ENCODE assay signal across 8 mouse cellular contexts in the genomic region with DNA sequence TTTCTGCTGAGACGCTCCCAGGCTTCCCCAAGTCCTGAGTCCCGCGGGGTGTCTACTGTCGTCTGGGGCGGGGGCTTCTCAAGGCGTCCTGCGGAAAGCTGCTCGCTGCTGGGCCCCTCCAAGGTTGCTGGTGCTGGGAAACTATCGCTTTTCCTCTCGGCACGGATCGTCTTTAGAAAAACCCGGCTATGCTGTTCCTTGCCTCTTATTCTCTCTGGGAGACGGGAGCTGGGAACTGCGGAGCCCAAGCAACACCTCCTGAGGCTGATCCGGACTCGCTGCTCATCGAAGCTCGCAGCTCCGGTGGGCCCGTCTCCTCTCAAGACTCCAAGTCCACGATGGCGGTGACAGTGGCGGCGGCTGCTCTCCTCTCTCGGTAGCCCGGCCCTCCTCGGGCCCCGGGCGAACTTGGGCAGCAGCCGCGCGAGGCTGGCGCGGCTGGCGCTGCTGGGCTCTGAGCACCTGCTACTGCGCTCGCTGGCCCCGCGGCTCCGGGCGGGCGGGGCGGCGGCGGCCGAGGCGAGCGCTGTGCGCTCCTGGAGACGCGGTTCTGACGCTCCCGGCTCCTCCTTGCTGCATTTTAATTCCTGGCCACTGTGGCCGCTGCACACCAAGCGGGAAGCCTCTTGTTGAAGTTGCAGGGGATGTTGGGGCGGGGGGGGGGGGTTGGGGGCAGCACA.
A peak's percentile ranks its signal among the peaks of the same experiment; 100 is the strongest.
DNase-seq lines count a peak whose midpoint lies in the region; ATAC-seq and TF ChIP-seq lines count a peak whose summit lies in the region.

No protein-coding gene starts in this region.

- no peak for TF ChIP-seq CTCF in testis, adult 2 months (IDR thresholded peaks at IDR 0.05; ENCODE audit: control insufficient read depth, insufficient read depth, insufficient replicate concordance, low read depth, low read length)

- under 1% methylated on average over 57 of the region's 57 CpGs for WGBS in heart, embryonic 14.5 days

- no peak for ATAC-seq in heart, embryonic 14.5 days (ENCODE audit: insufficient number of reproducible peaks, insufficient read depth, low FRiP score, low read depth)

- H3K4me3 ChIP-seq in testis, adult 2 months (ENCODE audit: control insufficient read depth, low read depth, low read length): peak overlapping the region; percentile 11; the same call in 1 of the 2 replicates
- peak overlapping the region; percentile 48 to 53 for H3K4me3 ChIP-seq in heart, embryonic 14.5 days (ENCODE audit: control insufficient read depth in 1 of 2, insufficient read depth in 1 of 2, low read depth in 1 of 2, low read length in 2 of 2)

- TF ChIP-seq POLR2A in testis, adult 2 months (IDR thresholded peaks at IDR 0.05; ENCODE audit: control insufficient read depth, low read depth, low read length): no peak

- no peaks in the 10 kb centered on the region for H3K9me3 ChIP-seq in heart, embryonic 14.5 days (ENCODE audit: control insufficient read depth, low read length)

- no peak for DNase-seq in testis, postnatal 14 days (ENCODE audit: low spot score)
- peak; percentile 86 for DNase-seq in embryo, embryonic 11 days
- DNase-seq in layer of hippocampus, adult 8-10 months (ENCODE audit: low spot score in 2 of 2): peak; percentile 38 to 69
- DNase-seq in lung, postnatal 4 days: peak; percentile 13 to 45
- peak; percentile 67 for DNase-seq in right cerebral cortex, postnatal 4 days
- DNase-seq in thymus, postnatal 14 days: no peak

- H3K27me3 ChIP-seq in testis, adult 2 months (ENCODE audit: control insufficient read depth, insufficient read depth, low read length): peaks cover 2% of the 10 kb centered on the region; the same call in 1 of the 2 replicates
- peaks cover 78% of the 10 kb centered on the region for H3K27me3 ChIP-seq in heart, embryonic 14.5 days (ENCODE audit: control insufficient read depth, insufficient read depth, low read length)

- H3K9ac ChIP-seq in heart, embryonic 14.5 days (ENCODE audit: low read length): no peak overlapping the region

- no peaks in the 10 kb centered on the region for H3K36me3 ChIP-seq in testis, adult 2 months (ENCODE audit: control insufficient read depth, insufficient read depth, low read length)
- no peaks in the 10 kb centered on the region for H3K36me3 ChIP-seq in heart, embryonic 14.5 days (ENCODE audit: control insufficient read depth, insufficient read depth, low read length)

- H3K4me1 ChIP-seq in testis, adult 2 months (ENCODE audit: control insufficient read depth, insufficient read depth, low read length): peaks cover 11% of the 10 kb centered on the region
- peaks cover 8 to 23% of the 10 kb centered on the region in 2 experiments; a peak in 3 of 4 replicates for H3K4me1 ChIP-seq in heart, embryonic 14.5 days (ENCODE audit: control insufficient read depth in 2 of 2, insufficient read depth in 2 of 2, low read length in 2 of 2)

- no peak overlapping the region for H3K27ac ChIP-seq in testis, adult 2 months (ENCODE audit: control insufficient read depth, insufficient read depth, low read depth, low read length)
- no peak overlapping the region for H3K27ac ChIP-seq in heart, embryonic 14.5 days (replicated peaks in 1 of 2; ENCODE audit: control insufficient read depth in 1 of 2, insufficient read depth in 1 of 2, low read depth in 2 of 2, low read length in 2 of 2)

- peak overlapping the region; percentile 90 for H3K4me2 ChIP-seq in heart, embryonic 14.5 days (ENCODE audit: low read length)

Comparison
In these comparisons a context has a peak if more than half of its experiments do, and no peak if none do; other contexts are left out.
1. DNase-seq: peak in embryo, embryonic 11 days (single experiment), layer of hippocampus, adult 8-10 months (2 of 2), lung, postnatal 4 days (2 of 2) and right cerebral cortex, postnatal 4 days (single experiment); none in testis, postnatal 14 days (single experiment) and thymus, postnatal 14 days (single experiment).